Mouse (Mus musculus): ENCODE data around the gene Xpot. TPM values are rescaled to one million over a fixed set of nuclear protein-coding genes. Genes with fewer than 3 reads are reported as not detected.
A peak's percentile ranks its signal among the peaks of the same experiment; 100 is the strongest.

Xpot gene
- polyA plus RNA-seq, 1 experiment from 2014 or later = 64.5 TPM

- H3K9me3 ChIP-seq = peaks cover 11% of the 10 kb centered on the region; the same call in 1 of the 2 replicates
- peak overlapping the region; percentile 75 for H3K27ac ChIP-seq
- H3K27me3 ChIP-seq (ENCODE audit: poor library complexity, severe bottlenecking) = no peaks in the 10 kb centered on the region
- H3K4me1 ChIP-seq = peaks cover 19% of the 10 kb centered on the region
- H3K4me3 ChIP-seq = no peak overlapping the region
- H3K36me3 ChIP-seq (replicated peaks) = peaks cover 76% of the 10 kb centered on the region
- WGBS = 95% methylated on average over 10 of the region's 10 CpGs
- DNase-seq (ENCODE audit: extremely low spot score, low spot score) = no peak
Observed at GRCm38 (mm10) chr10:121568026-121568425, 58.1 kb downstream of the Xpot start.

- no peak overlapping the region for H3K4me3 ChIP-seq
- peaks cover 78% of the 10 kb centered on the region for H3K36me3 ChIP-seq (replicated peaks)
- no peaks in the 10 kb centered on the region for H3K27me3 ChIP-seq (ENCODE audit: poor library complexity, severe bottlenecking)
- no peak for DNase-seq (ENCODE audit: extremely low spot score, low spot score)
- H3K27ac ChIP-seq = no peak overlapping the region
- peaks cover 13% of the 10 kb centered on the region for H3K4me1 ChIP-seq
- no peaks in the 10 kb centered on the region for H3K9me3 ChIP-seq
- 95% methylated on average over 8 of the region's 8 CpGs for WGBS
Observed at GRCm38 (mm10) chr10:121564447-121564846, 61.7 kb downstream of the Xpot start.

GRCm38 (mm10) chr10:121558231-121558630 is 67.9 kb downstream of the Xpot start:
- WGBS = 85% methylated on average over 2 of the region's 2 CpGs
- no peak for DNase-seq (ENCODE audit: extremely low spot score, low spot score)
- Histone ChIP-seq H3K27me3 (ENCODE audit: poor library complexity, severe bottlenecking) (no peaks in the 10 kb centered on the region), H3K4me3 (no peak overlapping the region), H3K9me3 (no peaks in the 10 kb centered on the region), H3K4me1 (no peaks in the 10 kb centered on the region), H3K36me3 (replicated peaks) (peaks cover 95% of the 10 kb centered on the region), H3K27ac (no peak overlapping the region)

DNA sequence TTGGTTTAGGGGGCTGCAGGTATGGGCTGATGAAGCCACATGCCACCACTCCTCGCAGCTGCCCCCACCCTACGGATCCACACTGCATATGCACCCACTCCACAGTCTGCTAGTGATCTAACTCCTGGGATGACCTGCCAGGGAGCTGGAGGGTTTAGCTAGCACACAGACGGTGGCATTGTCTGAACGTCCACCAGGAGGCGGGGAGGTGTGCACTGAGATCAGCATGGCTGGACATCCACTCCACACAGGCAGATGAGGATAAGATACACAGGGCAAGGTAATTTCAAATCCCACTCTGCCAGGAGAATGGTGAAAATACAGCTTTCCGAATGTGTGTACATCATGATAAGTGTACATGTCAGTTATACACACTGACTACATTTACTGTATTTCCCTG is 69.9 kb downstream of the Xpot start:
- 83% methylated on average over 6 of the region's 6 CpGs for WGBS
- no peaks in the 10 kb centered on the region for H3K9me3 ChIP-seq
- H3K36me3 ChIP-seq (replicated peaks) = peaks cover 98% of the 10 kb centered on the region
- no peaks in the 10 kb centered on the region for H3K27me3 ChIP-seq (ENCODE audit: poor library complexity, severe bottlenecking)
- no peaks in the 10 kb centered on the region for H3K4me1 ChIP-seq
- DNase-seq (ENCODE audit: extremely low spot score, low spot score) = no peak
- H3K27ac ChIP-seq = no peak overlapping the region
- H3K4me3 ChIP-seq = no peak overlapping the region

DNA sequence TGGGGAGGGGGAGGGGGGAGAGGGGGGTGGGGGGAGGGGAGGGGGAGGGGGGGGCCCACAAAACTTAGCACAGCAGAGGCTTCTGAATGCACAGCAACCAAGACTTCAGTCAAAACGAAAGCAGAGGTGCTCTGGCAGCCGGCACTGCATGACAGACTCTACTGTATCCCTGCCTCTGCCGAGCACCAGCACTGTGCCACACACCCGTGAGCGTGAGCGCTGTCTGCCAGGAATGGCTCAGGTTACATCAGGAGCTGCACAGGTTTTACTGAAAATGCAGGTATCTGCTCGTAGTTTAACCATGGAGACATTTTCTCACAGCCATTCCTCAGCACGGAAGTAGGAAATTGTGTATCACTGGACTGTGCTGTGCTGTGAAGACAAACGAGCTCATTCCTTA is 75.8 kb downstream of the Xpot start:
- Histone ChIP-seq H3K36me3 (replicated peaks) (peaks cover 100% of the 10 kb centered on the region), H3K4me3 (no peak overlapping the region), H3K4me1 (0 out of 2 replicates have a peak, but pooled peaks cover 3% of the 10 kb centered on the region), H3K9me3 (no peaks in the 10 kb centered on the region), H3K27ac (no peak overlapping the region), H3K27me3 (ENCODE audit: poor library complexity, severe bottlenecking) (no peaks in the 10 kb centered on the region)
- 89% methylated on average over 9 of the region's 9 CpGs for WGBS
- no peak for DNase-seq (ENCODE audit: extremely low spot score, low spot score)

DNA sequence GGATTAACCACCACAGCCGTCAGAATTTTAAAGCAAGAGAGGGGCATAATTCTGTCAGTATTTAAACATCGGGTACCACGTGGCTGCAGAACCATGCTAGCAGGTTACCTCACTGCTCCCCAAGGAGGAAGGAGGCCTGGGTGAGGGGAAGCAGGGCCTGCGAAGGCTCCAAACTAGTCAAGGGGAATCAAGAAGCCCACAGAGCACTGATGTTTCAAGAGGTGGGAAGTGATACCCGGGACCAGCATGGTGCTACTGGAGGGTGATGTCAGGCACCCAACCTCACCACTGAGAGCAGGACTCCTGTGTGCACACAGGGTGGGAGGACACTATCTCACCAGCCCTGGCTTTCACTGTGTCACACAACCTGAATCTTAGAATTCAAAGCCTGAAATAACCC is 76.5 kb downstream of the Xpot start:
- Histone ChIP-seq H3K27me3 (ENCODE audit: poor library complexity, severe bottlenecking) (no peaks in the 10 kb centered on the region), H3K4me1 (0 out of 2 replicates have a peak, but pooled peaks cover 3% of the 10 kb centered on the region), H3K27ac (no peak overlapping the region), H3K36me3 (replicated peaks) (peaks cover 98% of the 10 kb centered on the region), H3K4me3 (no peak overlapping the region), H3K9me3 (no peaks in the 10 kb centered on the region)
- WGBS = 92% methylated on average over 5 of the region's 5 CpGs
- DNase-seq (ENCODE audit: extremely low spot score, low spot score) = no peak

- no peaks in the 10 kb centered on the region for H3K27me3 ChIP-seq (ENCODE audit: poor library complexity, severe bottlenecking)
- no peak overlapping the region for H3K4me3 ChIP-seq
- 85% methylated on average over 6 of the region's 6 CpGs for WGBS
- no peak overlapping the region for H3K27ac ChIP-seq
- DNase-seq (ENCODE audit: extremely low spot score, low spot score) = no peak
- no peaks in the 10 kb centered on the region for H3K9me3 ChIP-seq
- H3K4me1 ChIP-seq = 0 out of 2 replicates have a peak, but pooled peaks cover 3% of the 10 kb centered on the region
- H3K36me3 ChIP-seq (replicated peaks) = peaks cover 77% of the 10 kb centered on the region
Observed at GRCm38 (mm10) chr10:121547162-121547561, 79.0 kb downstream of the Xpot start.

DNA sequence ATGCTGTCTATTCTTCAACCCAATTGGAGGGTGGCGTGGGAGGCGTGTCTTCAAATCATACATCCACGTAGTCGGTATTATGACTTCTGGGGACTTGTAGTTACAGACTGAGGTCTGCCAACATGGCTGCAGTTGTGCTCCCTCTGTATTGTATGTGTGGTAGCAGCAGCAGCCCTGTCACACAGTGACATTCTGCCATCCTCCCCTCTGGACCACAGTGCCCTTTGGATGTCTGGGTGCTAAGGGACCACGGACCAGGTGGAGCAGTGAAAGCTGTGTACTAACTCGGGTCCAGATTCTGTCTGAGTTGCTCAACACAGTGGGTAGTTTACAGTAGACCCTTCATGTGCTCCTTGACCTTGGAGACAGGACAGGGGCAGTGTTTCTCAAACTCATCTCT is 82.6 kb downstream of the Xpot start:
- 0 out of 2 replicates have a peak, but pooled peaks cover 3% of the 10 kb centered on the region for H3K4me1 ChIP-seq
- no peak overlapping the region for H3K27ac ChIP-seq
- no peak for DNase-seq (ENCODE audit: extremely low spot score, low spot score)
- H3K27me3 ChIP-seq (ENCODE audit: poor library complexity, severe bottlenecking) = no peaks in the 10 kb centered on the region
- peaks cover 41% of the 10 kb centered on the region for H3K36me3 ChIP-seq (replicated peaks)
- H3K4me3 ChIP-seq = no peak overlapping the region
- 95% methylated on average over 6 of the region's 6 CpGs for WGBS
- no peaks in the 10 kb centered on the region for H3K9me3 ChIP-seq

GRCm38 (mm10) chr10:121542156-121542555 is 84.0 kb downstream of the Xpot start:
- H3K36me3 ChIP-seq (replicated peaks) = peaks cover 27% of the 10 kb centered on the region
- WGBS = 95% methylated on average over 3 of the region's 3 CpGs
- no peak for DNase-seq (ENCODE audit: extremely low spot score, low spot score)
- no peak overlapping the region for H3K27ac ChIP-seq
- no peaks in the 10 kb centered on the region for H3K9me3 ChIP-seq
- H3K4me1 ChIP-seq = no peaks in the 10 kb centered on the region
- H3K27me3 ChIP-seq (ENCODE audit: poor library complexity, severe bottlenecking) = no peaks in the 10 kb centered on the region
- no peak overlapping the region for H3K4me3 ChIP-seq

Small RNA genes lying within 50 kb of the gene (microRNA-seq; reads per million reads assigned to microRNA genes)
- gene Gm24330 = not detected

Other genes with a start within 250 kb of the Xpot start
- gene Rassf3, start 150.0 kb downstream of the Xpot start, polyA plus RNA-seq (2016; fragmentation: Nextera tagmentation; extraction: Ambion mirVana) = 10.6 and 12.2 TPM in 2 replicates
- gene Tbk1, start 39.5 kb downstream of the Xpot start, polyA plus RNA-seq (2016; fragmentation: Nextera tagmentation; extraction: Ambion mirVana) = 30.1 and 34.9 TPM in 2 replicates
- 0.47 and 0.50 TPM in 2 replicates for gene D930020B18Rik, start 15.3 kb upstream of the Xpot start, polyA plus RNA-seq (2016; fragmentation: Nextera tagmentation; extraction: Ambion mirVana)
- 3.3 and 3.5 TPM in 2 replicates for gene BC048403, start 113.6 kb upstream of the Xpot start, polyA plus RNA-seq (2016; fragmentation: Nextera tagmentation; extraction: Ambion mirVana)